Comparison of ENCODE assay signal across 9 mouse cellular contexts in the genomic region with DNA sequence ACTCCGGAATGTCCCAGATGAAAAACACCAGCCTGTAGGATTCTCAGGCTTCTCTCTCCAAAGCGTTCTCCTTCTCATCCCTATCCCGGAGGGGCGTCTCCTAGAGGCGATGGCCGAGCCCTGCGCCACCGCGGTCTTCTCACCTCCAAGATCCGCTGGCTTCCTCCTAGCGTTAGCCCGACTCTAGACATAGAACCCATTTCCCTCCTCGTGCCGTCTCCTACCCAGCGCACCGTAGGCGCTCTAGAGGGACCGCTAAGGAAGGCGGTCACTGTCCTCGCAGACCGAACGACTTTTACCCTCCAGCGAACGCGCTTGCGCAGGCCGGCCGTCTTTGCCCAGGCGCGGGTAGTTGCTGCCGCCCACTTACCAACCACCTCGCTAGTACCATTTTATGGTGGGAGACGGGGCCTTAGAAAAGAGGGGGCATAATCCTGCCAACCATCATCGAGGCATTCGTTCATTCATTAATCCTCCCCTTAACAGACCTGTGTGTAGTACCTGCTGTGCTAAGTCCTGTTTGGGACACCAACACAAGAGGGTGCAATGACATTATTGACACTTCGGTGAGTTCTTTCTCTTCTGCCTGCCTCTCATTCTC. TPM values are rescaled to one million over a fixed set of nuclear protein-coding genes. Genes with fewer than 3 reads are reported as not detected.
A peak's percentile ranks its signal among the peaks of the same experiment; 100 is the strongest.
DNase-seq lines count a peak whose midpoint lies in the region; ATAC-seq and TF ChIP-seq lines count a peak whose summit lies in the region.
"Had no signal": no experiment of that assay in that cellular context is flagged by ENCODE, and none has a peak within 500 bp of the region (broad histone marks: within the 10 kb centered on the region; RNA-seq: fewer than 3 reads in every experiment).

A gene (minus strand): TSS at position 263 of the 601 bp plus-strand sequence.

- no peak within 1 kb of the TSS for H3K27ac ChIP-seq in gastrocnemius, adult 2 months
- no peak within 1 kb of the TSS for H3K27ac ChIP-seq in ES-Bruce4 (ENCODE audit: insufficient read depth, low read length)
- 0 out of 2 replicates have a peak within 1 kb of the TSS, but pooled peaks have one; percentile 8 for H3K27ac ChIP-seq in forebrain, embryonic 10.5 days
- H3K27ac ChIP-seq in intestine, embryonic 16.5 days (ENCODE audit: low read length) = no peak within 1 kb of the TSS
- no peak within 1 kb of the TSS for H3K27ac ChIP-seq in liver, postnatal 0 days (ENCODE audit: low read depth)

- TF ChIP-seq CTCF in gastrocnemius, adult 2 months (IDR thresholded peaks at IDR 0.05) = no peak
- TF ChIP-seq CTCF in ES-Bruce4 (IDR thresholded peaks at IDR 0.05; ENCODE audit: low read depth, low read length) = no peak
- no peak for TF ChIP-seq CTCF in liver, postnatal 0 days (IDR thresholded peaks at IDR 0.05; ENCODE audit: low read depth)

- H3K36me3 ChIP-seq in ES-Bruce4 (ENCODE audit: control insufficient read depth, insufficient read depth, low read length, poor library complexity, severe bottlenecking) = no peaks in the 10 kb centered on the region
- H3K36me3 ChIP-seq in forebrain, embryonic 10.5 days (replicated peaks) = no peaks in the 10 kb centered on the region
- no peaks in the 10 kb centered on the region for H3K36me3 ChIP-seq in intestine, embryonic 16.5 days (ENCODE audit: control insufficient read depth, insufficient read depth, low read length)
- H3K36me3 ChIP-seq in liver, postnatal 0 days (replicated peaks; ENCODE audit: insufficient read depth, low read length) = no peaks in the 10 kb centered on the region
- H3K36me3 ChIP-seq: G1E had no signal

- H3K4me2 ChIP-seq in intestine, embryonic 16.5 days (ENCODE audit: low read depth, low read length) = peak within 1 kb of the TSS; percentile 83
- H3K4me2 ChIP-seq in liver, postnatal 0 days (ENCODE audit: low read depth, low read length) = peak within 1 kb of the TSS; percentile 67

- TF ChIP-seq POLR2A in ES-Bruce4 (IDR thresholded peaks at IDR 0.05; ENCODE audit: insufficient read depth, low read length) = no peak

- H3K4me3 ChIP-seq in gastrocnemius, adult 2 months = peak within 1 kb of the TSS; percentile 73
- H3K4me3 ChIP-seq in ES-Bruce4 (ENCODE audit: low read depth, low read length) = peak within 1 kb of the TSS; percentile 78
- H3K4me3 ChIP-seq in forebrain, embryonic 10.5 days = peak within 1 kb of the TSS; percentile 59
- H3K4me3 ChIP-seq in intestine, embryonic 16.5 days (ENCODE audit: low read length) = peak within 1 kb of the TSS; percentile 50
- peak within 1 kb of the TSS; percentile 32 for H3K4me3 ChIP-seq in liver, postnatal 0 days (ENCODE audit: low read depth, low read length)

- intact Hi-C loops in gastrocnemius, adult 2 months (cut with DNase I) = loop anchor here (2.0 kb wide), 1 partner anchor 42 kb away; no protein-coding TSS in a partner anchor

- peak within 1 kb of the TSS; percentile 31 for H3K9ac ChIP-seq in ES-Bruce4 (ENCODE audit: low read depth, poor library complexity, severe bottlenecking)
- H3K9ac ChIP-seq in intestine, embryonic 16.5 days (ENCODE audit: low read depth, low read length) = peak within 1 kb of the TSS; percentile 44
- H3K9ac ChIP-seq in liver, postnatal 0 days (replicated peaks) = no peak within 1 kb of the TSS

- no peaks in the 10 kb centered on the region for H3K9me3 ChIP-seq in ES-Bruce4 (replicated peaks; ENCODE audit: control insufficient read depth, insufficient read depth, low read length, poor library complexity, severe bottlenecking)
- H3K9me3 ChIP-seq in forebrain, embryonic 10.5 days = no peaks in the 10 kb centered on the region
- no peaks in the 10 kb centered on the region for H3K9me3 ChIP-seq in intestine, embryonic 16.5 days (ENCODE audit: control insufficient read depth, low read length)
- no peaks in the 10 kb centered on the region for H3K9me3 ChIP-seq in liver, postnatal 0 days (ENCODE audit: low read length)
- H3K9me3 ChIP-seq: G1E had no signal

- H3K4me1 ChIP-seq in ES-Bruce4 (ENCODE audit: control insufficient read depth, insufficient read depth, low read length) = no peaks in the 10 kb centered on the region
- H3K4me1 ChIP-seq in forebrain, embryonic 10.5 days = peaks cover 27% of the 10 kb centered on the region
- H3K4me1 ChIP-seq in intestine, embryonic 16.5 days (ENCODE audit: control insufficient read depth, insufficient read depth, low read length) = peaks cover 7% of the 10 kb centered on the region; the same call in 1 of the 2 replicates
- H3K4me1 ChIP-seq in liver, postnatal 0 days (ENCODE audit: insufficient read depth) = peaks cover 9% of the 10 kb centered on the region

- H3K27me3 ChIP-seq in ES-Bruce4 (ENCODE audit: control insufficient read depth, insufficient read depth, low read length, poor library complexity, severe bottlenecking) = no peaks in the 10 kb centered on the region
- peaks cover 60% of the 10 kb centered on the region for H3K27me3 ChIP-seq in forebrain, embryonic 10.5 days (ENCODE audit: poor library complexity, severe bottlenecking)
- peaks cover 27% of the 10 kb centered on the region for H3K27me3 ChIP-seq in intestine, embryonic 16.5 days (replicated peaks; ENCODE audit: control insufficient read depth, insufficient read depth, low read length)
- peaks cover 33% of the 10 kb centered on the region for H3K27me3 ChIP-seq in liver, postnatal 0 days (ENCODE audit: insufficient read depth, low read length)

- peak; percentile 21 for DNase-seq in gastrocnemius, adult 2 months
- no peak for DNase-seq in gastrocnemius, adult 8-10 months (ENCODE audit: low spot score in 2 of 2)
- no peak for DNase-seq in forebrain, embryonic 10.5 days (ENCODE audit: extremely low spot score, low spot score)
- DNase-seq in liver, postnatal 0 days = no peak
- DNase-seq in urinary bladder, postnatal 14 days (ENCODE audit: low spot score) = no peak
- DNase-seq in urinary bladder, postnatal 4 days (ENCODE audit: low spot score in 2 of 2) = no peak

- no peak for TF ChIP-seq EP300 in ES-Bruce4 (IDR thresholded peaks at IDR 0.05; ENCODE audit: insufficient read depth, low read depth, low read length)
- TF ChIP-seq EP300 in liver, postnatal 0 days (IDR thresholded peaks at IDR 0.05; ENCODE audit: low read depth) = no peak

- WGBS in forebrain, embryonic 10.5 days = 3% methylated on average over 36 of the region's 36 CpGs
- WGBS in intestine, embryonic 16.5 days = 4% methylated on average over 36 of the region's 36 CpGs
- 4% methylated on average over 36 of the region's 36 CpGs for WGBS in liver, postnatal 0 days (ENCODE audit: insufficient replicate concordance)

- ATAC-seq in intestine, embryonic 16.5 days = peak; percentile 48
- no peak for ATAC-seq in liver, postnatal 0 days

RNA-seq across cellular contexts. Expression of the gene that starts here (rescaled TPM):
- total RNA-seq in gastrocnemius, adult 2 months (2021) = not detected
- total RNA-seq in gastrocnemius, adult 8-10 months (2022) = not detected
- 0.31 and 1.4 TPM in 2 replicates for polyA plus RNA-seq in ES-Bruce4 (2011; ENCODE audit: insufficient read depth, insufficient read length, low read depth, missing spikeins)
- 0.20 TPM in 1 of 2 replicates, not detected in the other for polyA plus RNA-seq in forebrain, embryonic 10.5 days (2016; fragmentation: Nextera tagmentation; extraction: Ambion mirVana)
- polyA plus RNA-seq in intestine, embryonic 16.5 days (2015; fragmentation: Nextera tagmentation; extraction: Ambion mirVana) = 0.11 and 0.16 TPM in 2 replicates
- not detected in 2 replicates for polyA plus RNA-seq in liver, postnatal 0 days (2015; fragmentation: Nextera tagmentation; extraction: Ambion mirVana)
- polyA plus RNA-seq: G1E had no signal

Comparison
In these comparisons a context has a peak if more than half of its experiments do, and no peak if none do; other contexts are left out.
1. Peak in DNase-seq and H3K4me3 ChIP-seq in gastrocnemius, adult 2 months; RNA of the gene not detected or under 1 TPM.
2. Peak in ATAC-seq, H3K4me3 ChIP-seq, H3K9ac ChIP-seq and H3K4me2 ChIP-seq in intestine, embryonic 16.5 days; RNA of the gene not detected or under 1 TPM.